Mouse (Mus musculus) bone marrow macrophage, adult 2 months (primary cell): ENCODE measurements at regions not wholly inside any gene's neighbourhood (a gene's known extent, or its start where the extent isn't known, plus 50 kb on each side); places are given as distances from the start of the nearest gene placed in this dataset.

ENCODE experiments used
- CTCF ChIP-seq: IDR thresholded peaks from 2 replicates; pipeline ENCODE4 v1.5.1; 2012; ENCODE audit warnings: low read depth, mild to moderate bottlenecking, low read length, moderate library complexity
- POLR2A ChIP-seq: IDR thresholded peaks from 2 replicates; pipeline ENCODE4 v1.6.1; 2012; ENCODE audit warnings: mild to moderate bottlenecking, low read depth, low read length, borderline replicate concordance

DNA sequence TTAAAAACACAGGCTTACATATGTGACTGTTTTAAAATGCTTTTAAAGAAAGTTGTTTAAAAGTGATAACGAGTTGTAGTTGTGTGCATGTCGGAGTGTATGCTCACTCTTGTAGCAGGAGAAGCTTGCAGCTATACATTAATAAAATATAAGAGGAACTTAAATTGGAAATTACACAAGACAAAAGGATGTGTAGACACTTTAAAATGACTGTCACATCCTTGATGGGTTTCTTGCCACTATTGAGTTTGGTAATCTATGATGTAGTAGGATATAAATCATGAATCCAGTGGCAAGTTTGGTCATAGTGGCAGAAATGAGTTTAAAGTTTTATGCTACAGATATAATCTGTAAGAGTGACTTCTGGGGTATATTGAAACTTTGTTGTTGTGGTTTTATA lies 504.3 kb downstream of the Plcl1 start:
- TF ChIP-seq CTCF (no peak), POLR2A (no peak)
